Mouse (Mus musculus): ENCODE results near the gene Ppard.
"Not testable (repeated sequence)": the region's sequence is repeated elsewhere in the genome, so short reads cannot be mapped to it uniquely, and the experiment has no call there.

Gene Ppard

GRCm38 (mm10) chr17:28232475-28233060 lies at the start of gene Ppard:
Gene Ppard (plus strand): TSS chr17:28232700.
- peak; percentile 98 to 99 for DNase-seq (ENCODE audit: low spot score in 2 of 2)

- peak in 1 of 2 experiments; percentile 35 for DNase-seq (ENCODE audit: low spot score in 2 of 2)
Measured at GRCm38 (mm10) chr17:28184971-28185638, 47.4 kb upstream of the Ppard start.

GRCm38 (mm10) chr17:28188313-28188712 lies 44.2 kb upstream of the Ppard start:
- DNase-seq (ENCODE audit: low spot score in 2 of 2): no peak

GRCm38 (mm10) chr17:28192754-28193153 lies 39.7 kb upstream of the Ppard start:
- no peak for DNase-seq (ENCODE audit: low spot score in 2 of 2)

- DNase-seq (ENCODE audit: low spot score in 2 of 2): no peak
Measured at GRCm38 (mm10) chr17:28193559-28193958, 38.9 kb upstream of the Ppard start.

GRCm38 (mm10) chr17:28195033-28195432 lies 37.5 kb upstream of the Ppard start:
- no peak for DNase-seq (ENCODE audit: low spot score in 2 of 2)

GRCm38 (mm10) chr17:28197646-28198045 lies 34.9 kb upstream of the Ppard start:
- peak in 1 of 2 experiments; percentile 33 for DNase-seq (ENCODE audit: low spot score in 2 of 2)

- no peak for DNase-seq (ENCODE audit: low spot score in 2 of 2)
Measured at GRCm38 (mm10) chr17:28201982-28202381, 30.5 kb upstream of the Ppard start.

- DNase-seq (ENCODE audit: low spot score in 2 of 2): peak in 1 of 2 experiments; percentile 67
Measured at GRCm38 (mm10) chr17:28204052-28204720, 28.3 kb upstream of the Ppard start.

- no peak for DNase-seq (ENCODE audit: low spot score in 2 of 2)
Measured at GRCm38 (mm10) chr17:28205443-28205842, 27.1 kb upstream of the Ppard start.

GRCm38 (mm10) chr17:28207092-28207491 lies 25.4 kb upstream of the Ppard start:
- no peak for DNase-seq (ENCODE audit: low spot score in 2 of 2)

- DNase-seq (ENCODE audit: low spot score in 2 of 2): peak; percentile 68 to 70
Measured at GRCm38 (mm10) chr17:28207591-28208313, 24.7 kb upstream of the Ppard start, which contains the start of gene Def6. Gene Def6 (plus strand): TSS chr17:28207778.

GRCm38 (mm10) chr17:28208314-28208612 lies 24.2 kb upstream of the Ppard start:
- DNase-seq (ENCODE audit: low spot score in 2 of 2): no peak

- no peak for DNase-seq (ENCODE audit: low spot score in 2 of 2)
Measured at GRCm38 (mm10) chr17:28209457-28210110, 22.9 kb upstream of the Ppard start.

- no peak for DNase-seq (ENCODE audit: low spot score in 2 of 2)
Measured at GRCm38 (mm10) chr17:28211921-28212341, 20.6 kb upstream of the Ppard start.

GRCm38 (mm10) chr17:28212391-28212790 lies 20.1 kb upstream of the Ppard start:
- DNase-seq (ENCODE audit: low spot score in 2 of 2): no peak

GRCm38 (mm10) chr17:28213236-28213635 lies 19.3 kb upstream of the Ppard start:
- no peak for DNase-seq (ENCODE audit: low spot score in 2 of 2)

GRCm38 (mm10) chr17:28216791-28217190 lies 15.7 kb upstream of the Ppard start:
- no peak for DNase-seq (ENCODE audit: low spot score in 2 of 2)

- no peak for DNase-seq (ENCODE audit: low spot score in 2 of 2)
Measured at GRCm38 (mm10) chr17:28217721-28218649, 14.5 kb upstream of the Ppard start.

GRCm38 (mm10) chr17:28222463-28222862 lies 10.0 kb upstream of the Ppard start:
- not testable (repeated sequence) for DNase-seq (ENCODE audit: low spot score in 2 of 2)
